Mouse (Mus musculus): Measurements from ENCODE around the gene Map3k7cl.

The Map3k7cl gene

GRCm38 (mm10) chr16:87635841-87636240 lies 82.7 kb downstream of the Map3k7cl start:
- DNase-seq (ENCODE audit: low read depth, low spot score): no peak

- no peak for DNase-seq (ENCODE audit: low read depth, low spot score)
Measured at GRCm38 (mm10) chr16:87638098-87638497, 85.0 kb downstream of the Map3k7cl start.

GRCm38 (mm10) chr16:87642234-87642633 lies 89.1 kb downstream of the Map3k7cl start:
- DNase-seq (ENCODE audit: low read depth, low spot score): no peak

GRCm38 (mm10) chr16:87644111-87644770 lies 91.1 kb downstream of the Map3k7cl start:
- DNase-seq (ENCODE audit: low read depth, low spot score): no peak
